Mouse (Mus musculus) hematopoietic stem cell, adult 5-6 weeks (primary cell): Measurements from ENCODE around the gene Nr4a1. TPM values are rescaled to one million over a fixed set of nuclear protein-coding genes. Genes with fewer than 3 reads are reported as not detected.

Source experiments
- ATAC-seq, 2 experiments: fragments of 125-278 bp in 1 of 2; replicated peaks in 1 of 2; 2 replicates each; pipeline ENCODE4 v1.8.0; 2016 to 2017; ENCODE audit warnings: inconsistent platforms in 2 of 2, mild to moderate bottlenecking in 2 of 2, moderate number of reproducible peaks in 2 of 2, low read depth in 1 of 2, moderate TSS enrichment in 1 of 2; ENCODE audit not compliant: low FRiP score in 2 of 2, poor library complexity in 2 of 2, severe bottlenecking in 2 of 2, insufficient read depth in 1 of 2, low TSS enrichment in 1 of 2
- total RNA-seq: library from RNA; stranded (forward); fragments of 172-1452, 232-1000 nt; gene quantifications from 2 replicates; pipeline ENCODE4 v1.2.3, GENCODE M21; 2017

The Nr4a1 gene
- total RNA-seq, 1 experiment from 2014 or later = 344 TPM

GRCm38 (mm10) chr15:101316279-101316912 lies 62.3 kb downstream of the Nr4a1 start:
- ATAC-seq = no peak

- ATAC-seq = peak in 1 of 2 experiments; percentile 1; a peak in 1 of 4 replicates
Observed at GRCm38 (mm10) chr15:101316913-101317813, 63.1 kb downstream of the Nr4a1 start.

GRCm38 (mm10) chr15:101317814-101318500 lies 63.9 kb downstream of the Nr4a1 start:
- ATAC-seq = peak; percentile 29 to 36; a peak in 3 of 4 replicates

GRCm38 (mm10) chr15:101318889-101319765 lies 65.1 kb downstream of the Nr4a1 start:
- ATAC-seq = no peak

- no peak for ATAC-seq
Observed at GRCm38 (mm10) chr15:101320010-101320617, 66.0 kb downstream of the Nr4a1 start.

- peak; percentile 57 to 70 for ATAC-seq
Observed at GRCm38 (mm10) chr15:101320618-101321041, 66.6 kb downstream of the Nr4a1 start.

GRCm38 (mm10) chr15:101321126-101321525 lies 67.1 kb downstream of the Nr4a1 start:
- no peak for ATAC-seq

- no peak for ATAC-seq
Observed at GRCm38 (mm10) chr15:101322106-101322505, 68.0 kb downstream of the Nr4a1 start.

GRCm38 (mm10) chr15:101322640-101323039 lies 68.6 kb downstream of the Nr4a1 start:
- no peak for ATAC-seq

GRCm38 (mm10) chr15:101323511-101323910 lies 69.4 kb downstream of the Nr4a1 start:
- no peak for ATAC-seq

Other genes starting within 250 kb of the Nr4a1 start
- gene Gm47841, start 206.9 kb upstream of the Nr4a1 start, total RNA-seq = not detected in 2 replicates
- not detected in 2 replicates for gene Fignl2, start 175.7 kb upstream of the Nr4a1 start, total RNA-seq
- not detected in 2 replicates for gene Ankrd33, start 138.5 kb upstream of the Nr4a1 start, total RNA-seq
- 2.0 and 4.8 TPM in 2 replicates for gene Acvrl1, start 125.7 kb upstream of the Nr4a1 start, total RNA-seq
- gene Acvr1b, start 80.2 kb upstream of the Nr4a1 start, total RNA-seq = 19.6 and 25.5 TPM in 2 replicates
- gene Grasp, start 30.1 kb upstream of the Nr4a1 start, total RNA-seq = 6.6 and 7.8 TPM in 2 replicates
- 31.9 and 59.4 TPM in 2 replicates for gene Atg101, start 30.0 kb downstream of the Nr4a1 start, total RNA-seq
- 0.63 TPM in 1 of 2 replicates, not detected in the other for gene 6030408B16Rik, start 38.9 kb downstream of the Nr4a1 start, total RNA-seq
- 2.8 TPM in 2 replicates for gene Krt80, start 115.9 kb downstream of the Nr4a1 start, total RNA-seq
- gene Krt7, start 156.8 kb downstream of the Nr4a1 start, total RNA-seq = 11.5 and 13.9 TPM in 2 replicates
- gene Krt87, start 184.5 kb downstream of the Nr4a1 start, total RNA-seq = 0.44 TPM in 1 of 2 replicates, not detected in the other
- gene Krt88, start 193.5 kb downstream of the Nr4a1 start, total RNA-seq = not detected in 2 replicates
- gene Krt81, start 209.5 kb downstream of the Nr4a1 start, total RNA-seq = not detected in 2 replicates
- gene Krt86, start 219.2 kb downstream of the Nr4a1 start, total RNA-seq = not detected in 2 replicates
- 0.56 TPM in 1 of 2 replicates, not detected in the other for gene Krt83, start 237.2 kb downstream of the Nr4a1 start, total RNA-seq